Mouse (Mus musculus): ENCODE results near the gene D630003M21Rik.

- TF ChIP-seq CTCF (IDR thresholded peaks at IDR 0.05; ENCODE audit: low read depth) (no peak), EP300 (IDR thresholded peaks at IDR 0.05; ENCODE audit: low read depth) (no peak)
Observed at GRCm38 (mm10) chr2:158168741-158169211, 60.2 kb downstream of the D630003M21Rik start.
